14 mouse cellular contexts compared by ENCODE assay signal in the genomic region with DNA sequence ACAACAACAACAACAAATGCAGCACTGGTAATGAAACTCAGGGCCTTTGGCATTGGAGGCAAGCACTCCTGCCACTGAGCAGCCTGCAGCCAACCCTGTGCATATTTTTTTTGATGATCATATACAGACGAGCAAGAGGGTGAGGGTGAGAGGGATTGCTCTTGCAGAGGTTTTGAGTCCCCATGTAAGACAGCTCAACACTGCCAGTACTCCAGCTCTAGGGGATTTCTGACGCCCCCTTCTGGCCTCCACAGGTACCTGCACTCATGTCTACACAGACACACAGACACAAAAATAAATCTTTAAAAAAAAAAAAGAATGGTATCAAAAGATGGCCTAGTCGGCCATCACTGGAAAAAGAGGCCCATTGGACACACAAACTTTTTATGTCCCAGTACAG.
"Had no signal": no experiment of that assay in that cellular context is flagged by ENCODE, and none has a peak within 500 bp of the region (broad histone marks: within the 10 kb centered on the region; RNA-seq: fewer than 3 reads in every experiment).

No protein-coding gene starts in this region.

- H3K36me3 ChIP-seq: limb, embryonic 12.5 days; liver, embryonic 15.5 days; midbrain, embryonic 12.5 days; neural tube, embryonic 15.5 days had no signal

- DNase-seq: kidney, adult 11 months; kidney, postnatal 14 days; layer of hippocampus, postnatal 36 days; liver; lung, adult 2 months; lung, postnatal 10 days; right cerebral cortex, adult 18-20 months; thymus, postnatal 36 days had no signal

- H3K4me1 ChIP-seq: limb, embryonic 12.5 days had no signal

- H3K4me3 ChIP-seq: limb, embryonic 12.5 days; liver, embryonic 15.5 days; megakaryocyte, embryonic 14.5 days; midbrain, embryonic 12.5 days; neural tube, embryonic 15.5 days had no signal

- H3K4me2 ChIP-seq: limb, embryonic 12.5 days; liver, embryonic 15.5 days; midbrain, embryonic 12.5 days; neural tube, embryonic 15.5 days had no signal

- H3K9me3 ChIP-seq: limb, embryonic 12.5 days; liver, embryonic 15.5 days; midbrain, embryonic 12.5 days; neural tube, embryonic 15.5 days had no signal

- H3K27me3 ChIP-seq: limb, embryonic 12.5 days; liver, embryonic 15.5 days; megakaryocyte, embryonic 14.5 days; midbrain, embryonic 12.5 days; neural tube, embryonic 15.5 days had no signal

- H3K9ac ChIP-seq: limb, embryonic 12.5 days; liver, embryonic 15.5 days; midbrain, embryonic 12.5 days; neural tube, embryonic 15.5 days had no signal

- H3K27ac ChIP-seq: limb, embryonic 12.5 days; liver, embryonic 15.5 days; macrophage; midbrain, embryonic 12.5 days; neural tube, embryonic 15.5 days had no signal
